ENCODE assay signal across 13 mouse cellular contexts in the genomic region with DNA sequence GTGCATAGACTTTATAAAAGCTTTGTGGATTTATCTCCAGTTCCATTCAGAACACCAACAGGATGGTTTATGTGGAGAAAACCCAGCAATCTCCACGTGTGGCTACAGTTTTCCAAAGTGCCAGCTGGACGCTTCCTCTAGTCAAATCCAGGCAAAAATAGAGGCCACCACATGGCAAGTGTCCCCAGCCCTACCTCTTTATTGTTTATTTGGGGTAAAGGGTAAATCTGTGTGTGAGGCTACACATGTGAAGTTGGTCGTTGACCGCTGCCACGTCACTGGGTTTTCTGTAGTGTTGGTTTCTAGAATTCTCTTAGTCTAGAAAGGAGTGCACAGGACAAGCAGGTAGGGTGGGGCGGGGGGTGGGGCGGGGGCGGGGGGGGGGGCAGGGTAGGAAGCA. TPM values are rescaled to one million over a fixed set of nuclear protein-coding genes. Genes with fewer than 3 reads are reported as not detected.
"Had no signal": no experiment of that assay in that cellular context is flagged by ENCODE, and none has a peak within 500 bp of the region (broad histone marks: within the 10 kb centered on the region; RNA-seq: fewer than 3 reads in every experiment).

No protein-coding gene starts in this region.

- H3K27ac ChIP-seq: macrophage; midbrain, embryonic 12.5 days; neural tube, embryonic 12.5 days; stomach, embryonic 15.5 days had no signal

- DNase-seq: lung, adult 2 months; midbrain, embryonic 14.5 days; right cerebral cortex, postnatal 14 days; thymus, adult 18-20 months; thymus, postnatal 14 days; thymus, postnatal 36 days had no signal

- H3K4me3 ChIP-seq: lung, embryonic 15.5 days; megakaryocyte, embryonic 14.5 days; midbrain, embryonic 12.5 days; neural tube, embryonic 12.5 days; stomach, embryonic 15.5 days had no signal

- H3K4me1 ChIP-seq: megakaryocyte, embryonic 14.5 days had no signal

- H3K4me2 ChIP-seq: lung, embryonic 15.5 days; midbrain, embryonic 12.5 days; neural tube, embryonic 12.5 days; stomach, embryonic 15.5 days had no signal

- H3K36me3 ChIP-seq: lung, embryonic 15.5 days; midbrain, embryonic 12.5 days; neural tube, embryonic 12.5 days; stomach, embryonic 15.5 days had no signal

- H3K9ac ChIP-seq: lung, embryonic 15.5 days; midbrain, embryonic 12.5 days; neural tube, embryonic 12.5 days; stomach, embryonic 15.5 days had no signal

- H3K27me3 ChIP-seq: lung, embryonic 15.5 days; midbrain, embryonic 12.5 days; neural tube, embryonic 12.5 days; stomach, embryonic 15.5 days had no signal

- H3K9me3 ChIP-seq: lung, embryonic 15.5 days; megakaryocyte, embryonic 14.5 days; midbrain, embryonic 12.5 days; neural tube, embryonic 12.5 days; stomach, embryonic 15.5 days had no signal

RNA-seq across cellular contexts. Expression of gene Sel1l3, which starts 23.0 kb away (rescaled TPM):
- total RNA-seq: megakaryocyte progenitor cell, adult 5-6 weeks had no signal
